Mouse (Mus musculus) kidney, embryonic 16.5 days (tissue): ENCODE results near the gene Lonrf2. TPM values are rescaled to one million over a fixed set of nuclear protein-coding genes. Genes with fewer than 3 reads are reported as not detected.

Experiments used
- ATAC-seq: fragments of 200-750 bp; cut with Nextera tagmentation; 2 replicates; pipeline ENCODE4 v1.8.0; 2017; ENCODE audit warnings: moderate TSS enrichment; ENCODE audit not compliant: low FRiP score, low TSS enrichment
- H3K27ac ChIP-seq: fragments of 300-500 bp; sonication (generic); 2 replicates; pipeline ENCODE4 v1.5.1; 2014; ENCODE audit warnings: low read length
- H3K27me3 ChIP-seq: fragments of 300-500 bp; sonication (generic); 2 replicates; pipeline ENCODE4 v1.6.1; 2014; ENCODE audit warnings: low read length, control low read depth, mixed read lengths; ENCODE audit not compliant: insufficient read depth
- H3K36me3 ChIP-seq: fragments of 300-500 bp; sonication (generic); 2 replicates; pipeline ENCODE4 v1.6.1; 2014; ENCODE audit warnings: low read length, control low read depth, mixed read lengths; ENCODE audit not compliant: insufficient read depth
- H3K4me1 ChIP-seq: fragments of 300-500 bp; sonication (generic); 2 replicates; pipeline ENCODE4 v1.6.1; 2014; ENCODE audit warnings: low read length, control low read depth, mixed read lengths; ENCODE audit not compliant: insufficient read depth
- H3K4me2 ChIP-seq: fragments of 300-500 bp; sonication (generic); replicated peaks from 2 replicates; pipeline ENCODE4 v1.6.1; 2014; ENCODE audit warnings: low read depth, low read length
- H3K4me3 ChIP-seq: fragments of 300-500 bp; sonication (generic); 2 replicates; pipeline ENCODE4 v1.5.1; 2014; ENCODE audit warnings: mild to moderate bottlenecking, low read length
- H3K9ac ChIP-seq: fragments of 300-500 bp; sonication (generic); replicated peaks from 2 replicates; pipeline ENCODE4 v1.6.1; 2014; ENCODE audit warnings: low read length
- H3K9me3 ChIP-seq: fragments of 300-500 bp; sonication (generic); 2 replicates; pipeline ENCODE4 v1.6.1; 2016; ENCODE audit warnings: low read length, control low read depth
- WGBS: fragments of 180-500 bp; shearing (Covaris S2); extraction: QIAGEN DNeasy Blood & Tissue Kit; methylation state at CpG from one replicate; pipeline ENCODE4 v1.1.7; 2014; 5-methylcytosine and 5-hydroxymethylcytosine counted together
- polyA plus RNA-seq: library from polyadenylated mRNA; unstranded; fragments of >200 nt; fragmentation: Nextera tagmentation; extraction: Ambion mirVana; gene quantifications from 2 replicates; pipeline ENCODE4 v1.2.1, GENCODE M21; 2015

Lonrf2 gene
- polyA plus RNA-seq, 1 experiment from 2014 or later = 1.1 TPM

GRCm38 (mm10) chr1:38778271-38778670 lies 58.2 kb downstream of the Lonrf2 start:
- Histone ChIP-seq H3K27ac (no peak overlapping the region), H3K9ac (no peak overlapping the region), H3K4me2 (no peak overlapping the region), H3K36me3 (no peaks in the 10 kb centered on the region), H3K27me3 (no peaks in the 10 kb centered on the region), H3K9me3 (no peaks in the 10 kb centered on the region), H3K4me3 (no peak overlapping the region), H3K4me1 (no peaks in the 10 kb centered on the region)
- WGBS = 100% methylated on average over 1 of the region's 1 CpGs
- no peak for ATAC-seq

- Histone ChIP-seq H3K36me3 (no peaks in the 10 kb centered on the region), H3K4me2 (no peak overlapping the region), H3K4me1 (no peaks in the 10 kb centered on the region), H3K9me3 (no peaks in the 10 kb centered on the region), H3K27ac (no peak overlapping the region), H3K27me3 (no peaks in the 10 kb centered on the region), H3K4me3 (no peak overlapping the region), H3K9ac (no peak overlapping the region)
- ATAC-seq = no peak
- WGBS = 69% methylated on average over 7 of the region's 7 CpGs
Measured at GRCm38 (mm10) chr1:38777500-38777899, 59.0 kb downstream of the Lonrf2 start.

- no peaks in the 10 kb centered on the region for H3K27me3 ChIP-seq
- H3K36me3 ChIP-seq = no peaks in the 10 kb centered on the region
- ATAC-seq = no peak
- H3K27ac ChIP-seq = no peak overlapping the region
- WGBS = 92% methylated on average over 5 of the region's 5 CpGs
- H3K4me2 ChIP-seq = no peak overlapping the region
- no peak overlapping the region for H3K9ac ChIP-seq
- no peaks in the 10 kb centered on the region for H3K9me3 ChIP-seq
- H3K4me1 ChIP-seq = no peaks in the 10 kb centered on the region
- H3K4me3 ChIP-seq = no peak overlapping the region
Measured at GRCm38 (mm10) chr1:38775713-38776112, 60.8 kb downstream of the Lonrf2 start.

GRCm38 (mm10) chr1:38770676-38771075 lies 65.8 kb downstream of the Lonrf2 start:
- no peak overlapping the region for H3K9ac ChIP-seq
- no peak overlapping the region for H3K4me3 ChIP-seq
- H3K36me3 ChIP-seq = no peaks in the 10 kb centered on the region
- peaks cover 5% of the 10 kb centered on the region; the same call in 1 of the 2 replicates for H3K4me1 ChIP-seq
- H3K27ac ChIP-seq = no peak overlapping the region
- H3K27me3 ChIP-seq = no peaks in the 10 kb centered on the region
- no peak overlapping the region for H3K4me2 ChIP-seq
- no peaks in the 10 kb centered on the region for H3K9me3 ChIP-seq
- WGBS = 71% methylated on average over 3 of the region's 3 CpGs
- ATAC-seq = no peak

- Histone ChIP-seq H3K9me3 (no peaks in the 10 kb centered on the region), H3K9ac (no peak overlapping the region), H3K27ac (no peak overlapping the region), H3K4me3 (no peak overlapping the region), H3K4me2 (no peak overlapping the region), H3K27me3 (no peaks in the 10 kb centered on the region), H3K36me3 (no peaks in the 10 kb centered on the region), H3K4me1 (peaks cover 8% of the 10 kb centered on the region)
- no peak for ATAC-seq
- WGBS = 32% methylated on average over 6 of the region's 6 CpGs
Measured at GRCm38 (mm10) chr1:38769920-38770319, 66.6 kb downstream of the Lonrf2 start.

GRCm38 (mm10) chr1:38767812-38768211 lies 68.7 kb downstream of the Lonrf2 start:
- H3K27ac ChIP-seq = peak overlapping the region; percentile 81
- H3K9ac ChIP-seq = peak overlapping the region; percentile 22; the same call in 1 of the 2 replicates
- H3K4me2 ChIP-seq = peak overlapping the region; percentile 38
- peak overlapping the region; percentile 28 for H3K4me3 ChIP-seq
- peaks cover 16% of the 10 kb centered on the region for H3K4me1 ChIP-seq
- ATAC-seq = peak; percentile 58
- no peaks in the 10 kb centered on the region for H3K9me3 ChIP-seq
- 7% methylated on average over 11 of the region's 11 CpGs for WGBS
- H3K36me3 ChIP-seq = no peaks in the 10 kb centered on the region
- H3K27me3 ChIP-seq = no peaks in the 10 kb centered on the region

GRCm38 (mm10) chr1:38766661-38767572 lies 69.6 kb downstream of the Lonrf2 start:
- WGBS = 9% methylated on average over 18 of the region's 18 CpGs
- Histone ChIP-seq H3K27ac (peak overlapping the region; percentile 81), H3K4me2 (peak overlapping the region; percentile 38), H3K36me3 (no peaks in the 10 kb centered on the region), H3K27me3 (no peaks in the 10 kb centered on the region), H3K9me3 (no peaks in the 10 kb centered on the region), H3K9ac (peak overlapping the region; percentile 22), H3K4me1 (peaks cover 16% of the 10 kb centered on the region), H3K4me3 (peak overlapping the region; percentile 28)
- peak; percentile 96 for ATAC-seq

GRCm38 (mm10) chr1:38766254-38766653 lies 70.3 kb downstream of the Lonrf2 start:
- Histone ChIP-seq H3K4me1 (peaks cover 16% of the 10 kb centered on the region), H3K27me3 (no peaks in the 10 kb centered on the region), H3K4me3 (no peak overlapping the region), H3K4me2 (no peak overlapping the region), H3K9me3 (no peaks in the 10 kb centered on the region), H3K27ac (peak overlapping the region; percentile 81), H3K9ac (no peak overlapping the region), H3K36me3 (no peaks in the 10 kb centered on the region)
- 0 out of 2 replicates have a peak, but pooled peaks have one; percentile 14 for ATAC-seq
- 25% methylated on average over 4 of the region's 4 CpGs for WGBS

GRCm38 (mm10) chr1:38763960-38764613 lies 72.4 kb downstream of the Lonrf2 start:
- no peaks in the 10 kb centered on the region for H3K9me3 ChIP-seq
- H3K4me1 ChIP-seq = peaks cover 31% of the 10 kb centered on the region
- ATAC-seq = no peak
- 53% methylated on average over 10 of the region's 10 CpGs for WGBS
- no peaks in the 10 kb centered on the region for H3K27me3 ChIP-seq
- H3K4me2 ChIP-seq = no peak overlapping the region
- H3K27ac ChIP-seq = peak overlapping the region; percentile 59
- no peaks in the 10 kb centered on the region for H3K36me3 ChIP-seq
- no peak overlapping the region for H3K4me3 ChIP-seq
- H3K9ac ChIP-seq = no peak overlapping the region

- H3K36me3 ChIP-seq = no peaks in the 10 kb centered on the region
- no peak overlapping the region for H3K9ac ChIP-seq
- peaks cover 43% of the 10 kb centered on the region for H3K4me1 ChIP-seq
- WGBS = 15% methylated on average over 9 of the region's 9 CpGs
- no peak overlapping the region for H3K4me2 ChIP-seq
- no peak overlapping the region for H3K4me3 ChIP-seq
- H3K27me3 ChIP-seq = no peaks in the 10 kb centered on the region
- H3K9me3 ChIP-seq = peaks cover 4% of the 10 kb centered on the region; the same call in 1 of the 2 replicates
- peak; percentile 90 for ATAC-seq
- H3K27ac ChIP-seq = peak overlapping the region; percentile 37
Measured at GRCm38 (mm10) chr1:38760424-38760823, 76.1 kb downstream of the Lonrf2 start.
